Mouse (Mus musculus): ENCODE results near the gene Rps27a.
"Not testable (repeated sequence)": the region's sequence is repeated elsewhere in the genome, so short reads cannot be mapped to it uniquely, and the experiment has no call there.

The Rps27a gene

GRCm38 (mm10) chr11:29547752-29548503 is at the start of gene Rps27a, which contains the start of gene Clhc1:
Rps27a (minus strand) TSS chr11:29548109.
Clhc1 (plus strand) TSS chr11:29547950.
- peak; percentile 95 for DNase-seq (ENCODE audit: low read depth)

- no peak for DNase-seq (ENCODE audit: low read depth)
These were observed 49.2 kb upstream of the Rps27a start for GRCm38 (mm10) chr11:29597159-29597558.

GRCm38 (mm10) chr11:29595217-29595616 is 47.3 kb upstream of the Rps27a start:
- no peak for DNase-seq (ENCODE audit: low read depth)

- peak; percentile 66 for DNase-seq (ENCODE audit: low read depth)
These were observed 31.7 kb upstream of the Rps27a start for GRCm38 (mm10) chr11:29579610-29580009.

GRCm38 (mm10) chr11:29572656-29573055 is 24.7 kb upstream of the Rps27a start:
- DNase-seq (ENCODE audit: low read depth), result no peak

GRCm38 (mm10) chr11:29571536-29571935 is 23.6 kb upstream of the Rps27a start:
- DNase-seq (ENCODE audit: low read depth), result peak; percentile 45

GRCm38 (mm10) chr11:29563406-29563805 is 15.5 kb upstream of the Rps27a start:
- DNase-seq (ENCODE audit: low read depth), result no peak

GRCm38 (mm10) chr11:29560990-29561389 is 13.1 kb upstream of the Rps27a start:
- DNase-seq (ENCODE audit: low read depth), result no peak

GRCm38 (mm10) chr11:29560452-29560851 is 12.5 kb upstream of the Rps27a start:
- DNase-seq (ENCODE audit: low read depth), result no peak

- no peak for DNase-seq (ENCODE audit: low read depth)
These were observed 1.5 kb upstream of the Rps27a start for GRCm38 (mm10) chr11:29549425-29549778.

GRCm38 (mm10) chr11:29548504-29549424 is 855 bp upstream of the Rps27a start:
- DNase-seq (ENCODE audit: low read depth), result no peak

GRCm38 (mm10) chr11:29547249-29547751 is 609 bp downstream of the Rps27a start:
- DNase-seq (ENCODE audit: low read depth), result no peak

GRCm38 (mm10) chr11:29546762-29547161 is 1.1 kb downstream of the Rps27a start:
- peak; percentile 30 for DNase-seq (ENCODE audit: low read depth)

GRCm38 (mm10) chr11:29546297-29546696 is 1.6 kb downstream of the Rps27a start:
- DNase-seq (ENCODE audit: low read depth), result peak; percentile 6

GRCm38 (mm10) chr11:29545150-29545752 is 2.7 kb downstream of the Rps27a start:
- not testable (repeated sequence) for DNase-seq (ENCODE audit: low read depth)

GRCm38 (mm10) chr11:29544225-29544945 is 3.5 kb downstream of the Rps27a start:
- DNase-seq (ENCODE audit: low read depth), result no peak

GRCm38 (mm10) chr11:29538201-29538600 is 9.7 kb downstream of the Rps27a start:
- no peak for DNase-seq (ENCODE audit: low read depth)

- DNase-seq (ENCODE audit: low read depth), result peak; percentile 90
These were observed 21.7 kb downstream of the Rps27a start, which contains the start of gene Mtif2 for GRCm38 (mm10) chr11:29525988-29526794. Mtif2 (plus strand) TSS chr11:29526408.

GRCm38 (mm10) chr11:29514682-29515412 is 33.1 kb downstream of the Rps27a start, which contains the start of gene Prorsd1:
Prorsd1 (minus strand) TSS chr11:29515033.
- DNase-seq (ENCODE audit: low read depth), result peak; percentile 69

- DNase-seq (ENCODE audit: low read depth), result no peak
These were observed 33.6 kb downstream of the Rps27a start for GRCm38 (mm10) chr11:29514325-29514681.
